Mouse (Mus musculus): ENCODE measurements at regions not wholly inside any gene's neighbourhood (a gene's known extent, or its start where the extent isn't known, plus 50 kb on each side); places are given as distances from the start of the nearest gene placed in this dataset.

DNA sequence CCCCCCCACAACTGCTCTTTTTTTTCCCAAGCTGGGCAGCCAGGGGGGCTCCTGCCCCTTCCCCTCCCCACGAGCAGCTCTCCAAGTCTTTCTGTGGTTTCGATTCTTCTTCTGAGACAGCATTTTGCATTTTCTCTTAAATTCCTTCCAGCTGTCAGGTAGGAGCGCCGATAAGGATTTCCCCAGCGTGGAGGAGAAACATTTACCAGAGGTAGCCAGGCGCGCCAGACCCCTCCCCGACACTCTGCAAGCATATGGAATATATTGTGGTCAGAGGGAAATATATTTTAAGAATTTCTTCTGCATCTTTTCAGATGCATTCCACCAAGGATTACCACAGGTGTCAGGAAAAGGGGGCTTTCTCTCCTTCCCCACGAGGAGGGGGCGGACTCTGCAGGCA is 111.9 kb downstream of the Tbx5 start:
- no peak overlapping the region for H3K4me2 ChIP-seq (replicated peaks)
- no peak overlapping the region for H3K4me3 ChIP-seq
- no peak overlapping the region for H3K27ac ChIP-seq
- no peak overlapping the region for H3K9ac ChIP-seq
- peaks cover 4% of the 10 kb centered on the region; the same call in 1 of the 2 replicates for H3K4me1 ChIP-seq
- 63% methylated on average over 10 of the region's 10 CpGs for WGBS
- no peaks in the 10 kb centered on the region for H3K36me3 ChIP-seq
- H3K9me3 ChIP-seq (replicated peaks): no peaks in the 10 kb centered on the region
- H3K27me3 ChIP-seq: no peaks in the 10 kb centered on the region
- ATAC-seq (ENCODE audit: low FRiP score): no peak

DNA sequence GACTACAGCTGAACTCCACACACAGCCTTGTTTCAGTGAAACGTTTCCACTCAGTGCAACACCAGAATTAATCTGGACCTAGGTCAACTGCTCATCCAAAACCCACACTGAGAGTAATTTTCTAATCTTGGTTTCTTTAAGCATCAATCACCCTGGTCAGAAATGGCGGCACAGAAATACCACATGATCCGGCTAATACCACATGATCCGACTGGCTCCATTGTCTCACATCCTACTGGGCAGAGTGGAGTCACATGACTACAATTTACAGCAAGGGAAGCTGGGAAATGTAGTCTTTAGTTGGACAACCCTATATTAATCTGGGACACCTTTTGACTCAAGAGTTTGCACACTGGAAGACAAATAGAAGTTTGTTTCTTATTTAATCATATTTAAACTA is 115.9 kb downstream of the Tbx5 start:
- Histone ChIP-seq H3K4me2 (replicated peaks) (no peak overlapping the region), H3K27ac (no peak overlapping the region), H3K36me3 (no peaks in the 10 kb centered on the region), H3K4me1 (peaks cover 4% of the 10 kb centered on the region; the same call in 1 of the 2 replicates), H3K4me3 (no peak overlapping the region), H3K27me3 (no peaks in the 10 kb centered on the region), H3K9ac (no peak overlapping the region), H3K9me3 (replicated peaks) (no peaks in the 10 kb centered on the region)
- no peak for ATAC-seq (ENCODE audit: low FRiP score)
- 81% methylated on average over 4 of the region's 4 CpGs for WGBS

- no peak for ATAC-seq (ENCODE audit: low FRiP score)
- Histone ChIP-seq H3K4me1 (no peaks in the 10 kb centered on the region), H3K9me3 (replicated peaks) (no peaks in the 10 kb centered on the region), H3K27me3 (no peaks in the 10 kb centered on the region), H3K4me3 (no peak overlapping the region), H3K4me2 (replicated peaks) (no peak overlapping the region), H3K27ac (no peak overlapping the region), H3K9ac (no peak overlapping the region), H3K36me3 (no peaks in the 10 kb centered on the region)
- 91% methylated on average over 2 of the region's 2 CpGs for WGBS
Measured at GRCm38 (mm10) chr5:119952085-119952484, 119.6 kb downstream of the Tbx5 start.

- Histone ChIP-seq H3K4me1 (no peaks in the 10 kb centered on the region), H3K27ac (no peak overlapping the region), H3K27me3 (no peaks in the 10 kb centered on the region), H3K4me3 (no peak overlapping the region), H3K36me3 (no peaks in the 10 kb centered on the region), H3K9me3 (replicated peaks) (no peaks in the 10 kb centered on the region), H3K4me2 (replicated peaks) (no peak overlapping the region), H3K9ac (no peak overlapping the region)
- ATAC-seq (ENCODE audit: low FRiP score): no peak
- WGBS: 87% methylated on average over 5 of the region's 5 CpGs
Measured at GRCm38 (mm10) chr5:119953189-119953588, 120.7 kb downstream of the Tbx5 start.

GRCm38 (mm10) chr5:119953811-119954566 is 121.5 kb downstream of the Tbx5 start:
- H3K27ac ChIP-seq: no peak overlapping the region
- no peak overlapping the region for H3K9ac ChIP-seq

DNA sequence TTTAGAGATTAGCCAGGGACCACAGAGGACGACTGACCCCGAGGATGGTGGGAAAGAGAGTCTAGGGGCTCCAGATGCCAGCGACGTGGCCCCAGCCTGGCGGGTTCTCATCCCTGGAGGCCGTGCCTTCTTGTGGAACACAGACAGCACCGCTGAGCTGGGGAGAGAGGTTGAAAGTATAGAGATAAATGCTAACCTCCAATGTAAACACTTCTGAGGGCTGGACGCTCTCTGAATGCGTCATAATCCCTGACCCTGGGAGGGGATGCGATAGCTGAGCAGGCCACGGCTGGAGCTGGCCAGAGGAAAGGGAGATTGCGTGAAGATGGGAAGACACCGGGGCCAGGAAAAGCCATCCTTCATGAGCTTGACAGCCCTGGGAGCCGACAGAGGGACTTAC is 126.5 kb downstream of the Tbx5 start:
- 34% methylated on average over 14 of the region's 14 CpGs for WGBS
- Histone ChIP-seq H3K9me3 (replicated peaks) (no peaks in the 10 kb centered on the region), H3K4me2 (replicated peaks) (no peak overlapping the region), H3K4me3 (no peak overlapping the region), H3K4me1 (peaks cover 5% of the 10 kb centered on the region; the same call in 1 of the 2 replicates), H3K27ac (no peak overlapping the region), H3K36me3 (no peaks in the 10 kb centered on the region), H3K9ac (no peak overlapping the region), H3K27me3 (0 out of 2 replicates have a peak, but pooled peaks cover 3% of the 10 kb centered on the region)
- no peak for ATAC-seq (ENCODE audit: low FRiP score)

More at GRCm38 (mm10) chr5:119953811-119954566, 121.5 kb downstream of the Tbx5 start:
- Histone ChIP-seq H3K4me3 (no peak overlapping the region), H3K4me1 (peaks cover 3% of the 10 kb centered on the region; the same call in 1 of the 2 replicates), H3K27me3 (no peaks in the 10 kb centered on the region), H3K9me3 (replicated peaks) (no peaks in the 10 kb centered on the region), H3K36me3 (no peaks in the 10 kb centered on the region), H3K4me2 (replicated peaks) (no peak overlapping the region)
- ATAC-seq (ENCODE audit: low FRiP score): no peak
- 79% methylated on average over 14 of the region's 14 CpGs for WGBS

DNA sequence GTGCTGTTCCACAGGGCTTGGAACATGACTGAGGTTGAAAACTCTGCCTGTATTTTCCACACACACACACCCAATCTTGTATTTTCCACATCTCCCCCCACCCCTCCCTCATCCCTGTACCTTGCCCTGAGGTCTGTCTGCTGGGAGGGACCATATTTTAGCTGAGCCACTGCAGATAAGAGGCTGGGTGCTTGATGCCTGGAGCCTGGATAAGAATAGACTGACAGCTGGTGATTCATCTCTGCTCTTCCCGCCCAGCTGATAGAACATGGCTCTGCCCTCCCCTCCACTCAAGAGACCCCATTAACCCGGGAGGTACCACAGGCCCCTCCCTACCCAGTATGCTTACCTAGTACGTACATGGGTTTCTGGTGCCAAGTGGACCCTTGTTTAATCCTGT is 132.3 kb downstream of the Tbx5 start:
- H3K9me3 ChIP-seq (replicated peaks): no peaks in the 10 kb centered on the region
- H3K27ac ChIP-seq: no peak overlapping the region
- ATAC-seq (ENCODE audit: low FRiP score): no peak
- 68% methylated on average over 3 of the region's 3 CpGs for WGBS
- no peaks in the 10 kb centered on the region for H3K36me3 ChIP-seq
- no peaks in the 10 kb centered on the region for H3K4me1 ChIP-seq
- H3K4me3 ChIP-seq: no peak overlapping the region
- H3K9ac ChIP-seq: no peak overlapping the region
- H3K4me2 ChIP-seq (replicated peaks): no peak overlapping the region
- peaks cover 6% of the 10 kb centered on the region; the same call in 1 of the 2 replicates for H3K27me3 ChIP-seq

- ATAC-seq (ENCODE audit: low FRiP score): no peak
- no peaks in the 10 kb centered on the region for H3K27me3 ChIP-seq
- no peak overlapping the region for H3K9ac ChIP-seq
- 85% methylated on average over 16 of the region's 16 CpGs for WGBS
- no peak overlapping the region for H3K27ac ChIP-seq
- no peaks in the 10 kb centered on the region for H3K4me1 ChIP-seq
- H3K36me3 ChIP-seq: no peaks in the 10 kb centered on the region
- H3K9me3 ChIP-seq (replicated peaks): no peaks in the 10 kb centered on the region
- no peak overlapping the region for H3K4me2 ChIP-seq (replicated peaks)
- no peak overlapping the region for H3K4me3 ChIP-seq
Measured at GRCm38 (mm10) chr5:119971286-119971685, 138.8 kb downstream of the Tbx5 start.

DNA sequence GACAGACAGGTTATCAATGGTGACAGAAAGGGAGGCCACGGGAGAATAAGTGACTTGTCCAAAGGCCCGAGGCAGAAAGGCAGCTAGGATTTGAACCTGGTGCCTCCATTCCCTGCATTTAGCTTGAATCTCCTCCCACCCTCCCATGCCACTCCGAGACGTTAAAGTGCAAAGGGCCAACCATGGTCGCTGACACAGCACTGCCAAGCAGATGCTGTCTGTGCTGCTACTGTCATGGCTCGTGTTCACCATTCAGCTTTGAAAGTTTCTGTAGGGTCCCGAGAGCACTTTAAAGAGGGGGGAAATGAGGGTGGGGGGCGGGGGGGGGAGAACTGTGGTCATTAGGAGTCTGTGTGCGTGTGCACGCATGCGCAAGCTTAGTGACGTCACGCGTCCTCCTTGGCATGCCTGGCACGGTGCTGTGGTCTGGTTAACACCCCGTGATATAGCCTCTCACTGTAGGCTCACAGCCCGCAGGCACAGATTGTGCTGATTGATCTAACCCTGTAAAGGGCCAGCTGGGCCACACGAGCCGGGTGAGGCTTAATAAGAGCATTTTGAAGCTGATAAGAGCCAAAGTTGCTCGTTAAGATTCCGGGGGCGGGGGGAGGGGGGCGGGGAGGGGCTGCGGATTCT is 140.5 kb downstream of the Tbx5 start:
- H3K9ac ChIP-seq: no peak overlapping the region
- no peak overlapping the region for H3K27ac ChIP-seq
- no peaks in the 10 kb centered on the region for H3K36me3 ChIP-seq
- H3K4me3 ChIP-seq: no peak overlapping the region
- no peak overlapping the region for H3K4me2 ChIP-seq (replicated peaks)
- H3K27me3 ChIP-seq: no peaks in the 10 kb centered on the region
- 66% methylated on average over 24 of the region's 24 CpGs for WGBS
- no peaks in the 10 kb centered on the region for H3K9me3 ChIP-seq (replicated peaks)
- peak; percentile 63; the same call in 1 of the 2 replicates for ATAC-seq (ENCODE audit: low FRiP score)
- H3K4me1 ChIP-seq: no peaks in the 10 kb centered on the region

DNA sequence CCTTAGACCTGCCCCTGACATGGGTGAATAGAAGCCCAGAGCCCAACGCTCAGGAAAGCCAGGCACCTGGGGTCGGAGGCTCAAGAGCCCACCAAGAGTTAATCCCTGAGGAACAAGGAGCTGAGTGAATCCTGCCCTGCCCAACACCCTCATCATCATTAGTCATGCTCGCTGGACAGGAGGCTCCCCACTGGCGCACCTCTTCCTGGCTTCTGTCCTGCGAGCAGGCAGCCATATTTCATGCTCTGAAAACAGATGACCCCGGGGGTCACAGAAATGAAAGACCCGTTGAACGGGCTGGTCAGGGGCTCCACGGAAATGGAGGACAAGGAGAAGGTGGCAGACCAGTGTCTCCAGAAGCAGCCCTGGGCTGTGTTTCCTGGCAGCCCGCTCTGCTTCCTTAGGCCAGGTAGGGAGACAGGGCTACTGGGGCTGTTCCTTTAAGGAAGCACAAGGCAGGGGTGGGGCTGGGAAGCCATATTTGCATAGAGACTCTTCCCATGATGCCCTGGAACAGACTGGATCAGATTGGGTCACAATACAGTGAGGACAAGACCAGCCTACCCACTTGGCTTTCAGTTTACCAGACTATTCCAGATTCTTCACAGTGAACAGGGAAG is 138.1 kb upstream of the Rbm19 start:
- Histone ChIP-seq H3K9me3 (replicated peaks) (no peaks in the 10 kb centered on the region), H3K4me2 (replicated peaks) (peak overlapping the region; percentile 13; the same call in 1 of the 2 replicates), H3K27me3 (no peaks in the 10 kb centered on the region), H3K4me3 (no peak overlapping the region), H3K36me3 (no peaks in the 10 kb centered on the region), H3K9ac (no peak overlapping the region), H3K27ac (no peak overlapping the region), H3K4me1 (0 out of 2 replicates have a peak, but pooled peaks cover 3% of the 10 kb centered on the region)
- 30% methylated on average over 10 of the region's 10 CpGs for WGBS
- ATAC-seq (ENCODE audit: low FRiP score): 0 out of 2 replicates have a peak, but pooled peaks have one; percentile 46

DNA sequence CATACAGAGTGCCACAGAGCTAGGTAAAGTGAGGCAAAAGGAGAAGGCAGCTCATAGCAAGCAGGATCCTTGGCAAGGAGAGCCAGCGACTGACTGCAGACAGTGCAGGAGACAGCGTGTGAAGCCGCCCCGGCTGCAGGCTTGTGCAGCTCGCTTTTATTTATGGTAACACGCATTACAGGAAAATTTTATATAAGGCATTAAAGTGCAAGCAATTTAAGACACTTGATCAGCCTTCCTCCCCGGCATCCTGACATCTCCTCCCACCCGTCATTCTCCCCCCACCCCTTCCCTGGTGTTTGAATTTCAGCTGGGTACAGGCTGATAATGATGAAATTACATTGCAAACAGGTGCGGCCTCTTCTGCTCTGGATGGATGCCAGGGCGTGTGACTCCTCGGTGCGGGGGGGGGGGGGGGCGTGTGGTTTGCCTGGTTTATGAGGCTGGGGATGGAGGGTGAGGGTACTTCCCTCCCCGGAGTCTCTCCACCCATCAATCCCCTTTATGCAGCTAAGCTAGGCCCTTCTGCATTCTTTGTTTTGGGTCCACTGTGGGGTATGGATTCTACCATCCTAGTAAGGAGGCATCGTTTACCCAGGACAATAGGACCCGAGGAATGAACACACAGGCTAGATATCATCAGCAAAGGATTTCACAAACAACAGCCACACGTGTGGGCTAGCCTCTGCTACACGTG is 135.0 kb upstream of the Rbm19 start:
- Histone ChIP-seq H3K4me1 (0 out of 2 replicates have a peak, but pooled peaks cover 3% of the 10 kb centered on the region), H3K27ac (no peak overlapping the region), H3K4me2 (replicated peaks) (no peak overlapping the region), H3K9ac (no peak overlapping the region), H3K36me3 (no peaks in the 10 kb centered on the region), H3K27me3 (no peaks in the 10 kb centered on the region), H3K4me3 (no peak overlapping the region), H3K9me3 (replicated peaks) (no peaks in the 10 kb centered on the region)
- 79% methylated on average over 18 of the region's 18 CpGs for WGBS
- ATAC-seq (ENCODE audit: low FRiP score): no peak

DNA sequence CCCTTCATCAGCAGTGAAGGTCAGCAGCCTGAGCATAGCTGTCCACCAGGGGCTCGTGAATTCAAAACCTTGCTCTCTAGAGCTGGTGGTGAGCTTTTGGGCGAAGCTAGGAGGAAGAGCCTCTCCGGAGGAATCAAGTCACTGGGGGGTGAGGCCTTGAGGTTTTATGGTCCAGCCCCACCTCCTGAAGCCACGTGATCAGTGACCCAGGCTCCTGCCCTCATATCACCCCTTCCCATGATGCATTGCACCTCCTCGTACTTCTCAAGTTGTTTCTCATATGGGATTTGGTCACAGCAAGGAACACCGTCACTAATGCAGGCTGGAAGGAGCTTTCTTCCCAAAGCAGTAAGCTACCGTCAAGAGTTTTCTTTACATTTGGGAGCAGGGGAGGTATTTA is 132.1 kb upstream of the Rbm19 start:
- WGBS: 76% methylated on average over 7 of the region's 7 CpGs
- Histone ChIP-seq H3K9ac (no peak overlapping the region), H3K4me2 (replicated peaks) (no peak overlapping the region), H3K4me1 (no peaks in the 10 kb centered on the region), H3K36me3 (no peaks in the 10 kb centered on the region), H3K27ac (no peak overlapping the region), H3K4me3 (no peak overlapping the region), H3K9me3 (replicated peaks) (no peaks in the 10 kb centered on the region), H3K27me3 (peaks cover 4% of the 10 kb centered on the region; the same call in 1 of the 2 replicates)
- ATAC-seq (ENCODE audit: low FRiP score): no peak
